Mouse (Mus musculus) thymus, postnatal 36 days (tissue): ENCODE data around the gene Doc2g.

ENCODE experiments used
- DNase-seq, 2 experiments: peaks; one replicate each; pipeline ENCODE4 v3.0.0; 2022; ENCODE audit warnings: mixed read lengths in 2 of 2

Doc2g gene

GRCm38 (mm10) chr19:3991966-3992365 lies 11.1 kb upstream of the Doc2g start:
- DNase-seq = no peak

DNA sequence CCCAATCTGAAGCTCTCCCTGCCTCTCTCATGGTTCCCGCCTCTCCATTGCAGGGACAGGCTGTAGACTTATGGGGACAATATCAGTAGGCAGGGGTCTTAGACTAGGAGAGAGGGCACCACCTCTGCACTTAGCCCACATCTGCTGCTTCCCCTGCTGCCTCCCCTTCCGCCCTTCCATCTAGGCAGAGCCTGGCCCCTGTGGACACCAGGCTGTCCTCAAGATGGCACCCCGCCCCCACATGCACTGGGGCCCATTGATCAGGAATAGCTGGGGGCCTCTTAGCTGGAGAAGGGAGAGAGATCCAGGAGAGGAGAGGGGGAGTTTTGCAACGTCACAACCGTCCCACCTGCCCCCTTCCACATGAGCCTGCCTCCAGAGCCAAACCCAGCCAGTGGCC lies 10.7 kb upstream of the Doc2g start, which contains the start of gene Tbx10:
Gene Tbx10 (plus strand): TSS at position 337 of the 400 bp plus-strand sequence.
- no peak for DNase-seq

- no peak for DNase-seq
Measured at GRCm38 (mm10) chr19:3994932-3995331, 8.2 kb upstream of the Doc2g start.

DNA sequence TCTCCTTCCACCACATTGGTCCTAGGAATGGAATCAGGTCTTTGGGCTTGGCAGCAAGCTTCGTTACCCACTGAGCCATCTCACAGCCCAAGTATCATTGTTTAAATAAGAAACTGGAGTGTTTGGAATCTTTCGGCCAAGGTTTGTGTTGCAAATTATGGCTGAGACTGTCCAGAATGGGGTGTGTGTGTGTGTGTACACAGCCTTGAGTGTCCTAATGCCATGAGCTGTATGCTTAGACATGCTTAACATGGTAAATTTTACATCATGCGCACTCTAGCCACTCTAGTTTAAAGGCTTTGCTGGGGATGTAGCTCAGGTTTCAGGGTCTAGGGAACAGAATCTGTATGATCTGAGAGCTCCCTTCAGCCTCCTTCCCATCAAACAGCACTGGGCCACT lies 7.6 kb upstream of the Doc2g start:
- no peak for DNase-seq

DNA sequence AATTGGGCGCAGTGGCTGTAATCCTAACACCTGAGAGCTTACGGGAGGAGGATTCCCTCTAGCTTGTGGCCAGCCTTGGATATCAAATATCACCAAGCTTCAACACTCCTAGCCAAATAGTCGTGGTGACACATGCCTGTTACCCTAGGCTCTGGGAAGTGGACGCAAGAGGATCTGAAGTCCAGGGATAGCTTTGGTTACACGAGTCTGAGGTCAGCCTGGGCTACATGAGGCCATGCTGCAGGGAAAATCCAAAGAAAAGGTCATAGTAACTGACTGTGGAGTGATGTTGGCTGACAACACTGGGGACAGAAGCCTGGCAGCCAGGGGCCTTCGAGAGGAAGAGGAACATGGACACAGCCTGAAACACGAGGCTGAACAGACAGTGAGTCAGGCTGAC lies 7.0 kb upstream of the Doc2g start:
- no peak for DNase-seq

DNA sequence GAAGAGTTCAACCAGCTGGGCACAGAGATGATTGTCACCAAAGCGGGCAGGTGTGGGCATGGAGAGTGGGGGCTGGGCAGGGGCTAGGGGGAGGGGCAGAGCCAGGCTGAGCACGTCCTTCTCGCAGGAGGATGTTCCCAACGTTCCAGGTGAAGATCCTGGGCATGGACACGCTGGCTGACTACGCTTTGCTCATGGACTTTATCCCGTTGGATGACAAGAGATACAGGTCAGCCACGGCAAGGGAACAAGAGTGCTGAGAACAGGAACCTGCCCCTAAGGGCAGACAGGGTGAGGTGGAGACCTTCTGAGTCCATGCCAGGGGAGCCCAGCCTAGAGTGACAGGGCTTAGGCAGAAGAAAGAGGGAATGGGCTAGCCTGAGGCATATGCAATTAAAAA lies 6.4 kb upstream of the Doc2g start:
- no peak for DNase-seq

- DNase-seq = no peak
Measured at GRCm38 (mm10) chr19:3997231-3997630, 5.9 kb upstream of the Doc2g start.

DNA sequence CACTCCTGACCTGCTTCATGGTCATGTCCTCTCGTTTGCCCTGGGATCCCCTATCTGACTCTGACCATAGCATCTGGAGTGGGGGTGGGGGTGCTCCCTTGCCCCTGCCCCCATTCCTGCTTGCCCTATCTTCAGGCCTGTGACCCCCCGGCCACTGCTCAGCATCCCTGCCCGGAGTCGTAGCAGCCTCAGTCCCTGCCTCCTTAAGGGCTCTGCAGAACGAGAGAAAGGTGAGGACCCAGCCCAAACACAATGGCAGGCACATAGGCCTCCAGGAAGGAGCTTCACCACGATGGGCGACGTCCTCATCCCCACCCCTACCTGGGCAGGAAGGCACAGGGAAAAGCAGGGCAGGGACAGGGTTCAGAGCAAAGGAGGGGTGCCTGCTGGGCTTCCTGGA lies 4.8 kb upstream of the Doc2g start:
- DNase-seq = no peak

DNA sequence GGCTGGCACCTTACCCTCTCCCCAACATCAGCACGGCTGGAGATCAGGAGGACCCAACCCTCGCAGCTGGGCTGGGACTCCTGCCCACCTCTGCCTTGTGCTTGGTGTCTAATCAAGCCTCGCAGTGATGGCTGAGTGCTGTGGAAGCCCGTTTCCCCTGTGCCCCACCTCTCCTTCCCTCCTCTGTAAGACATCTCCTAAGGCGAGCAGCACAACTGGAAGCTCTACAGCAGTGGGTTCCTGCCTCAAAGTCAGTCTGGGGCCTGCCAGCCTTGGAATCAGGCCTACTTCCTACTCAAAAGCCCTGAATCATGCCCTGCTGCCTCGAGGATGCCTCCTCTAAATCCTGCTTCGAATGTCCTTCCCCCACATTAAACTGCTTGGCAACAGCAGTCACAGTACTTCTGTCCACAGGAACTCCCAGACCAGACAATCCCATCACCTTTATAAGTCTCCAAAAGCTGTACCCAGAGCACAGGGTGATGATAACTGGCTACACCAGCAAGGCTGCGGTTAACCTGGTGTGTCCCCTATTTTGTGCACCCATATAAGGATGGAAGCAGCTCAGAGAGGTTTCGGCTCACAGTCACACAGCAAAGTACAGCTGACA lies 3.9 kb upstream of the Doc2g start:
- DNase-seq = no peak

GRCm38 (mm10) chr19:4000119-4000900 lies 2.8 kb upstream of the Doc2g start, which contains the start of the genes Nudt8 and Gm49405:
Gene Nudt8, plus strand, starts transcription at chr19:4000580.
Gene Gm49405, plus strand, starts transcription at chr19:4000626.
- DNase-seq = peak; percentile 94 to 96

DNA sequence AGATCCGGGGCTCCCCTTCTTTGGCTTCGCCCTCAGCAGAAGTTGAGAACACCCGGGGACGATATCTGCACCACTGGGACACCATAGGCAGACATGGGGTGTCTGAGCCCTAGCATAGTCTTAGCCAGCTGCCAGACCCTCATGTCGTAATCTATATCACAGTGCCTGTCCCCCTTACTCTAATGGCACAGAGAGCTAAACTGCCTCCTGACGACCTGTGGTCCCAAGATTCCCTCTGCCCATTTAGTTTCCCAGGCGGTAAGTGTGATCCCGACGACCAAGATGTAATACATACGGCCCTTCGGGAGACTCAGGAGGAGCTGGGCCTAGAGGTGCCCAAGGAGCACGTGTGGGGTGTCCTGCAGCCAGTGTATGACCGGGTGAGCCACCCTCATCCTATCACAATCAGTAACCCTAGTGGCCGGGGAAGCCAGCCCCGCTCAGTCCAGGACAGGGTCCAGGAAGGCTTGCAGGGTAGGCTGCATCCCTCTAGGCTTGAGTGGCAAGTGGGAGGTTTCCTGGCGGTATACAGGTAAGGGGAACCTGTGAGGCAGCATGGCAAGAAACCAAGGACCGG lies 2.1 kb upstream of the Doc2g start:
- DNase-seq = no peak

GRCm38 (mm10) chr19:4001752-4002151 lies 1.4 kb upstream of the Doc2g start:
- DNase-seq = no peak

DNA sequence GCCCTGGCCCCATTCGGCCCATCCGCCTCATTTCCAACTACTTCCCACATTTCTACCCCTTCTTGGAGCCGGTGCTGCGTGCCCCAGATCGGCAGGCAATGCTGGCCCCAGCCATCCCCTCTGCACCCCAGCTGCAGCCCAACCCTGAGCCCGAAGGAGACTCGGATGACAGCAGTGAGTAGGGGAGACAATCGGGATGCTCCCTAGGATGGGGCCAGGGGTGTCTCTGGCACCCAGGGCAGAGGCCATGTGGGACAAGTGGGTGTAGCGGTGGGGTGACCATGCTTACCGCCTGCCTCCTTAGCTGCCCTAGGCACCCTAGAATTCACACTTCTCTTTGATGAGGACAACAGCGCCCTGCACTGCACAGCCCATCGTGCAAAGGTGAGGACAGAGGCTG lies 528 bp downstream of the Doc2g start:
- no peak for DNase-seq

- DNase-seq = no peak
Measured at GRCm38 (mm10) chr19:4004331-4004730, 1.2 kb downstream of the Doc2g start.

- DNase-seq = no peak
Measured at GRCm38 (mm10) chr19:4005091-4005490, 2.0 kb downstream of the Doc2g start.

DNA sequence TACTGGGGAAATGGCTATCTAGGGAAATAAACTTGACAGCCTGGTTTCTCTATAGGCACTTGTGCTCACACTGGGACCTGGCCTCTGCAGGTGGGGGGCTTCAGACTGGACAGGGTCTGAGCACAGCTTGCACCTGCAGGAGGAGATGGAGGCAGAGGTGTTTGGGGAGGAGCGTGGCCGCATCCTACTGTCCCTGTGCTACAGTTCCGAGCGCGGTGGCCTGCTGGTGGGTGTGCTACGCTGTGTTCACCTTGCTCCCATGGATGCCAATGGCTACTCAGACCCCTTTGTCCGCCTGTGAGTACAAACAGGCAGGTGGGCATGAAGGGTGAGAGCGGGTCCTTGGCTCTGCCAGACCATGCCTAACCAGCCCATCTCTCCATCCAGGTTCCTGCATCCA lies 2.9 kb downstream of the Doc2g start:
- no peak for DNase-seq

DNA sequence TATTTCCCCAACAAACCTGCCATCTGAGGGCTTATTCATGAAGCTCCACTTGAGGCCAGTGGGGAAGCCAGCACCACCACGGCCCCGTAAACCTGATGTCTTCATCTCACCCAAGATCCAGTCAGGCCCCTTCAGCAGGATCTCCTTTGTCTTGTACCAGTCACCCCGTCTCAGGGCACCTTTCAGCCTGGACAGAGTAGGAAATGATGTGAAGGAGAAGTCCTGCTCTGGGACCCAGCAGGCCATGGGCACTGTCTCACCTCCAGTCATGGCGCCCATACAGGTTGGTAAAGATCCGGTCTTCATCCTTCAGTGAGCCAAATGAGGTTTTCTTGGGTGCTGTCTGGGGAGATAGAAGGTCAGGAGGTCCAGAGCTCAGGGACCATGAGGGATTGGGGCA lies 8.0 kb downstream of the Doc2g start:
- no peak for DNase-seq

- peak; percentile 91 to 96 for DNase-seq
Measured at GRCm38 (mm10) chr19:4012432-4013022, 9.4 kb downstream of the Doc2g start, which contains the start of gene Ndufv1. Gene Ndufv1, minus strand, starts transcription at chr19:4012806.

DNA sequence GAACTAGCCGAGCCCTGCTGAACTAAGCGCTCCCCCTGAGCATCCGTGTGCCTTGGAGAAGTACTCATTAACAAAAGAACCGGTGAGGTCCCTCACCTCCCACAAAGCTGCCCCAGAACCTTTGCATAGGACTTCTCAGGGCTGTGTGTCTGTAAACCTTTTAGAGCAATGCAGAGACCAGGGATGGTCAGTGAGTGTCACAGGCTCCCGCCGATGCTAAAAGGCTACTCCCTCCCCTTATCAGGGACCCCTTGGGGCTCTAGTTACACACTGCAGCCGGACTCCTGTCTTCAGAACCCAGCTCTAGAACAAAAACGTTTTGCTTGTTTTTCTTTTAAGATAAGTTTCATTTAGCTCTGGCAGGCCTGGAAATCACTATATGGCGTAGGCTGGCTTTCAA lies 10.0 kb downstream of the Doc2g start:
- DNase-seq = peak in 1 of 2 experiments; percentile 24

DNA sequence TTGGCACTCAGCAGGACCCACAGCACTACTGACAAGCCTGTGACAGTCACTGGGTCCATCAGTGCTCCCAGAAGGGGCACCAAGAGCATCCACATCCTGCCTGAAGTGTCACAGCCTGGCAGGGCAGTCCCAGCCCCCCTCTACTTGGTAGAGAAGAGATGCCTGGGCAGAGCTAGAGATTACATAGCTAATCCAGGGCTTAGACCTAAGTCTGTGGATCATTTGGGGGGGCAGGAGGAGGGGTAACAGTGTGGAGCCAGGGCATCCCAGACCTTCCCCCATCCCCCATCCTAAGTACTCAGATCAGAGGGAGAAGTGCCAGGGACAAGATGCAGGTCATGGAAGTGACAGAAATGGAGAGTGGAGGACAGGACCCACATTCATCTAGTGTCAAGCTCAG lies 11.7 kb downstream of the Doc2g start:
- DNase-seq = no peak

DNA sequence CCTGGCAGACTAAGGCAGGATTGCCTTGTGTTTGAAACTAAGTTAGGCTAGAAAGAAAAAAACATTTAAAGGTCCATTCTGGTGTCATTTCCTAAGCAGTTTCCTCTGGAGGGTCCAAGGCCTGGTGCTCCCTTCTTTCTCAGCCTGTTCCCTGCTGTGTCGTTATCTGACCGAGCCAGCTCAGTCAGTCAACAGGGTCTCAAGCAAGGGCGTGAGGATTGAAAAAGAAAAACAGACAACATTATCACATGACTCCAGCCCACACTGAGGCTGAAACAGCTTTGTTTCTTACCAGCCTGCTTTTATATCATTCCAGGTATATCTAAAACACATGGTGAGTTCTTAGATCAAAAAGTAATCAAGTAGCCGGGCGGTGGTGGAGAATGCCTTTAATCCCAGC lies 12.5 kb downstream of the Doc2g start:
- DNase-seq = no peak

DNA sequence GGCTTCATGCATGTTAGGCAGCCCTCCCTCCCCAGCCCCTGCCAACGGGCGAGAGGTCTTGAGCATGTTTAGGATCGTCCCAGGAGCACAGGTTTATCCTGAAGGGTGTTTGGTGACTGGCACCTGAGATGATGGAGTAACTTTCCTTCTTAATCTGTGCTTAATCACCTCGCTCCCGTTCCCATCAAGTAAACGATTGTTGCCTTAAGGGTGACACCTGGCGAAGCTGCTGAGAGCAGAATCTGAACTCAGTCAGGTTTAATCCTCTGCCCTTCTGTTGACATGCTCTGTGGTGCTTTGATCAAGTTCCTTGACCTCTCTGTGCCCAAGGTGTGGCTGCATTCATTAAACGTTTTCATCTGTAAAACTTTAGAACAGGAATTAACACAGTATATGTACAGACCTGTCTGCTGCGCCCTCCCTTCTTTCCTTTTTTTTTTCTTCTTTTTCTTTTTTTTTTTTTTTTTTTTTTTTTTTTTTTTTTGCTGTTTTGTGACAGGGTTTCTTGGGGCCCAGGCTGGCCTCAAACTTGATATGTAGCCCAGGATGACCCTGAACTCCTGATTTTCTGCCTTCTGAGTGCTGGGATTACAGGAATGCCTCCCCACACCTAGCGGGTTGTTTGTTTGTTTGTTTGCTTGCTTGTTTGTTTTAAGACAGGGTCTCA lies 14.9 kb downstream of the Doc2g start:
- no peak for DNase-seq
